Mouse (Mus musculus): ENCODE data around the gene Gm42791.
A peak's percentile ranks its signal among the peaks of the same experiment; 100 is the strongest.

Gm42791 gene

DNA sequence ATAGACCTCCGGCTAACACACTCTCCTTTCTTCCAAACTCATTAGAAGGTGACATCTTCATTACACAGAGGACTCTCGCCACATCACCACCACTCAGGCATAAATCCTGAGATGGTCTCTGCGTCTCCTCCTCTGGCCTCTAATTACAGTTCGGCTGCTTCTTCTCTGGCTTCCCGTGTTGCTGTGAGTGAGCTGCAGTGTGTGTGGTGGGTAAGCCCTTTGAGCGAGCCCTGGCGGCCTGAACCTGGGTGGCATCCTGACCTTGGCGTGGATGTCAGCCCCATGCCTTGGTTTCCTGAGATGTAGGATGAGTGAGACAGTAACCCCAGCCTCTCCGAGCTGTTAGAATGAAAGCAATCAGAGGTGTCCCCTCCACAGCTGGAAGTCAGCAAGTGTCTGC is 46.4 kb downstream of the Gm42791 start:
- no peak for DNase-seq

DNA sequence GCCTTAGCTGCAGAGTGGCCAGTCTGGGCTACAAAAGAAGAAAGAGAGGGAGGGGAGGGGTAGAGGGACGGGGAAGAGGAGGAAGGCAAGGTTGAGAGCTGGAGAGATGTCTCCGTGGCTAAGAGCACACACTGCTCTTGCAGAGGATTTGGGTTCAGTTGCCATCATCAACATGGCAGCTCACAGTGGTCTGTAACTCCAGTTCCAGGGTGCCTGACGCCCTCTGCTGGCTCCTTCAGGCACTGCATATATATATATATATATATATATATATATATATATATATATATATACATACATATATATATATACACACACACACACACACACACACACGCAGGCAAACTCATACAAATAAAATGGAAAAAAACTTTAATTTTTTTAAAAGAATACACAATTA is 47.5 kb downstream of the Gm42791 start:
- no peak for DNase-seq

DNA sequence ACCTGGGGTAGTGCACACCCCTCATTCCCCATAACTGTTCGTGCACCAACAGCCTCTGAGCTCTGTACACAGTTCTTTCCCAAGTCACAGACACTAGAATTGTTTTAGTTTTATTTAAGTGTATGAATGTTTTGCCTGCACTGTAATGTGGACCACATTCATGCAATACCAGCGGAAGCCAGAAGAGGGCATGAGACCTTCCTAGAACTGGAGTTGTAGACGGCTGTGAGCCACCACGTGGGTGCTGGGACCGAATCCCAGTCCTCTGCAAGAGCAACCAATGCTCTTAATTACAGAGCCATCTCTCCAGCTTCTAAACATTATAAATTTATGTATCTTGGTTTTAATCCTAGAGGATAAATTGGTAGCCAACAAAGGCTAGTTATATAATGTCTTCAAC is 48.2 kb downstream of the Gm42791 start:
- peak; percentile 40 to 41 for DNase-seq

DNA sequence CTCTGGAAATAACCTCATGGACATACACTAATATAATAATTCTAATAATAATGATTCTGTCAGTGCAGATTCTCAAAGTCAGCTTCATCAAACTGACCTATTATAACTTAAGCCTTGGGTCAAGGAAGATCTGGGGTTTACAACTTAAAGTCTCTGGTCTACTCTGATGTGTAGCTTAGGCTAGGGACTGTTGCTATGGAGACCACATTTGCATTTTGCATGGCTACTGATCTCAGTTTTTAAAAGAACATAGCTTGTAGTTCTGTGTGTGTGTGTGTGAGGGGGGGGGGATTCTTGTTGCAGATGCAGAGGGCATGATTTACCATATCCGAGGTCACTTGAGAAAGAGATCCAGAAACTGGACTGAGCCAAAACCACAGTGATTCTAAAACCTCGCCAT is 49.2 kb downstream of the Gm42791 start:
- no peak for DNase-seq

DNA sequence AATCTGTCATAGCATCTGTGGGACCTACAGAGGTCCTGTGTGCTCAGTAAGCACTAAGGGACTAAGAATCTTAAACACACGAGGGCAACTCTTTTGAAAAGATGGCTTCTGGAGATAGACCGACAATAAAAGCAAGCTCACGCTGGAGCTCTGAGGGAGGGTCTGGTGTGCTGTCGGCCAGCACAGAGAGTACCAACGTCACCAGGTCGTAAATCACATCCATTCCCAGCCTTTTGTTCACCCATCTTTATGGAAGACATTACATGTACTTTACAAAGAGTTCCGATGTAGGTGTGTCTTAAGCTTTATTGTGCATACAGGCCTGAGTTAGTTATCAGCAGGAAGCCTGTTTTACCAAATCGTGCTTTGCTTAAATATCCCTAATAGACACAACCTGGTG is 50.9 kb downstream of the Gm42791 start:
- no peak for DNase-seq

DNA sequence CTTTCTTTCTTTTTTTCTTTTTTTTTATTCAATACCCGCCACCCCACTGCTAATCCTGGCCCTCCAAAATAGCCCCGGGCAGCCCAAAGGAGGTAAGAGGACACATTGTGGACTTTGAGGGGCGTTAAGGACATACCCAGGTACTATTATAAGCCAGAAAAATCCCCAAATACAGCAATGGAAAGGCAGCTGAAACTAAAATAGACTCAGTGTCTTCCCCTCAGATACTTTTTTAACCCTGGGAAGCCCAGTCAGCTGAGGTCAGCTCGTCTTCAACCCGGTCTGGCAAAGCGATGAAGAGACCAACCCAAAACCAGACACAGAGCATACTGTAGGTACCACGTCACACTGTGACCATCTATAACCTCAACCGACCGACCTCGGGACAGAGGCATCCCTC is 51.5 kb downstream of the Gm42791 start:
- no peak for DNase-seq

DNA sequence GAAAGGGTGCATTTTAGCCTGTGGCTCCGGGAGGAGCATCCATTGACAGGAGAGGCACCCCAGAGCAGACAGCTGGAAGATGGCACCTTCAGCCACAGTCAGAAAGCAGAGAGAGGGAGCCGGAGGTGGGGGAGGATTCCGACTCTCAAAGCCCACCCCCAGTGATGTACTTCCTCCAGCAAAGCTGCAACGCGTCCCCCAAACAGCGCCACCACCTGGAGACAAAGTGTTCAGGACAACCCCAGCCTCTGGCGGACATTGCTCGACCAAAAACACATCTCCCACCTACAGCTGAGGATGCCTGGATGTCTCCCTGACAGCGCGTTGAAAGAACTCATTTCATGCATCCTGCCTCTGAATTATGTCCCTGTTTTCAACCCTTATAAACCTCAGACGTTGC is 52.0 kb downstream of the Gm42791 start:
- DNase-seq = no peak

DNA sequence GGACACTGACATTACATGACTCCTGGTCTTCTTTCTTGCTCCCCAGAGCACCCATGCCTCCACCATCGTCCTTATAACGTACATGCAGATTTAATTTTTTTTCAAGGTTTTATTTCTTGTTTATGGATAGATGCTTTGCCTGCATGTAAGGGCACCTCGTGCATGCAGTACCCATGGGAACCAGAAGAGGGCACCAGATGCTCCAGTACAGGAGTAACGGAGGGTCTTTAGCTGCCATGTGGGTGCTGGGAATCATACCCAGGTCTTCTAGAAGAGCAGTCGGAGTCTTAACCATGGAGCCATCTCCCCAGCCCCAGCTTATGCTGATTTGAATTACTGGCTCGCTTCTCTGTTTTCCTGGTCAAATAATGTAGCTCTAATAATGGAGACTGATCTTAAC is 52.6 kb downstream of the Gm42791 start:
- no peak for DNase-seq

DNA sequence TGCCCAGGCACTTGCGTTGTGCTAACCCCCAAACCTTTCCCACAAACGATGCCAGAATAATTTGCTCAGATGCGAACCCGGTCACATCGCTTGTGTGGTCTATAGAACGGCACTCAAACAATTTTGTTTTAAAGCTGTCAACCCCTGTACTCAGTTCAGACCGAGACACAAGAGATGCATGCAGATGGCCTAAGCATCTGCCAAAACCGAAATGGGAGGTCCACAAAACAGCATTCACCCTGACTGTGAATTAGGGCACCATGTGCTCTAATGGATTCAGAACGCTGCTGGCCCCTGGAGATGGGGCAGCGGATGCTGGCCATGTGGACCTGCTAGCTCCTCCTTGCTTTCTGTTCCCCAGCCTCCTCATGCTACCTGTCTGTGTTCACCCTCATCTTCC is 53.1 kb downstream of the Gm42791 start:
- no peak for DNase-seq

DNA sequence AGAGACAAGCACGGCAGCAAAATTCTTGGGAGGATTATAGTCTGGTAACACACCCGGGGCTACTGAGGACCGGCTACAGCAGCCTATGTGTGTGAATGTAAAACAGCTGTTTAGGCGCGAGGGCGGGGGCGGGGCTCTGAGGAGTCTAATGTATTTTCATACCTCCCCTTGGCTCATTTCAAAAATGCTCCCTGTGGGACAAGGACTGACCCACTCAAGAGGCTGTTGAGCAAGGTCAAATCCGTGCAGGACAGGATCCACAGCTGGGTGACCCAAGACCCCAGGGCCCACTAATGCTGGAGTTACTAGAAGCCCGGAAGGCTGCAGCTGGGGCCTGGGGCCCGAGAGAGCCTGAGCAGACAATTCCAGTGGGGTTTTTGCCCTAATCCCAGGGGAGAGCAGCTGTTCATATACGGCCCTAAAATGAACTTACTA is 55.0 kb downstream of the Gm42791 start:
- DNase-seq = no peak

DNA sequence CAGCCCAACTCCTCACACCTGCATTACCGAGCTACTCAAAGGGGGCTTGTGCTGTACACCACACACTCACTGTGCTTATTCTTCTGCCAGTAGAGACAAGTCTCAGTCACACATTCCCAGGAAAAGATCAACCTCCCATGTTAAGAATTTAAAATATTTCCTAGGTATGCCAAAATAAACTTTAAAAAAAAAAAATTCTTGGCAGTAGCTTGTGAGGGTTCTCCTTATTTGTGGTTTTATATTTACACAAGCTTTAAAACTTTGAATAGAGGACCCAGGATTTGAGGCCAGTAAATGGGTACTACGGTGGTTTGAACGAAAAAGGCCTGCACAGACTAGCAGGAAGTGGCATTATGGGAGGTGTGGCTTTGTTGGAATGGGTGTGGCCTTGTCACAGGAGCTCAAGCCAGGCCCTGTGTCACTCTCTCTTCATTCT is 58.4 kb downstream of the Gm42791 start:
- DNase-seq = no peak

DNA sequence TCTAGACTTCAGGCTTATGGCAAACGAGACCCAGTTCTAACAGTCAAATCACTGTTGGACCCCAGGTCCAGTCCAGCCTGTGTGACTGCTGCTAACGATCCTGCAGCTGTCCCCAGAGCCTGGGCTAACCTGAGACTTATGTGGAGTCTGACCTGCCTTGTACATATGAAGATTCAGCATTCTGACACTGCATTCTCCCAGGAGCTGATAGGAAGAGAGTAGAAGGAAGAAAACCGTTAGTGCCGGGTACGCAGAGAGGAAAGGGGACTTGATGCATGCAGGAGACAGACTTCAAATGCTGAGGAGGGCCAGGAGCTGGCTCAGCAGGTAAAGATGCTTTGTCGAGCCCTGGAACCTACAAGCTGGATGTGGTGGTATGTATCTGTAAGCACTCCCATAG is 59.1 kb downstream of the Gm42791 start:
- no peak for DNase-seq

DNA sequence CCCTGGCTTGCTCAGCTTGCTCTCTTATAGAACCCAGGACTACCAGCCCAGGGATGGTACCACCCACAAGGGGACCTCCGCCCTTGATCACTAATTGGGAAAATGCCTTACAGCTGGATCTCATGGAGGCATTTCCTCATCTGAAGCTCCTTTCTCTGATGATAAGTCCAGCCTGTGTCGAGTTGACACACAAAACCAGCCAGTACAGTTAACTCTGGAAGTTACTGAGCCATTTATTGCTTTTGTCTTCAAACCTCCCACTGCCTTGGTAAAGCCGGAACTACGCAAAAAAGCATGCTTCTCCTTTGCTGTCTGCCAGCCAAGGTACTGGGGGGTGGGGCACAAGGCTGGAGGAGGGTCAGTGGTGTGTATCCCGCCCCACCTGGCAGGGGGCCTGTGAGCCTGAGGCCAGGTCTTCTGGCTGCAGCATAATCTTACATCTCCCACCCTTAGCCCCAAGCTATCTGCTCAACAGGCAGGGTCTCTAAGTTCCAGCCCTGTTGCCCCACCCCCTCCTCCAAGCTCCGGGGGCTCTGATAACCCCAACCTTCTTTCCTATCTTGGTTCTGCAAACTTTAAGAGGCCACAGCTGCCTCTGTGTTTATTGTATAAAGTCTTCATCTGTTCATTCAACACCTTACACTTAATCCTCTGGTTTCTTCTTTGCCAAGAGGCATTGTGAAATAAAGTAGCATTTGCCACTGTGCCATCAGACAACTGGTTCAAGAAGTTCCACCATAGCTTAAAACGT is 59.7 kb downstream of the Gm42791 start:
- DNase-seq = no peak

DNA sequence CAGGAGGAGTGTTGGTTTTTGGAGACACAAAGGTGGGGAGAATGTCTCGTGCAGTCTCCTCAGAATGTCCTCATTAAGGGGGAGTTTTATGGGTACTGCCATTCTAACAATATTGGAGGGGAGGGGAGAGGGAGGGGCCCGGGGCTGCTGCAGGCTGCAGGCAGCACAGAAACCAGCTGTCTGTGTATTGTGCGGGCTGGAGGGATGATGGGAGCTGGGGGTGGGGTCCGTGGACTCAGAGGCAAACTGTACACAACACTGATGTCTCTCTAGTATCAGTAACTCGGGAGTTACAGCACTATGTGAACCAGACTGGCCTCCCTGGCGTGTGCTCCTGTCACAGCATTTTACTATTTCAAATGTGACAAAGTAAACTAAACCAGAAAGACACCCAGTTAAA is 60.5 kb downstream of the Gm42791 start:
- no peak for DNase-seq

DNA sequence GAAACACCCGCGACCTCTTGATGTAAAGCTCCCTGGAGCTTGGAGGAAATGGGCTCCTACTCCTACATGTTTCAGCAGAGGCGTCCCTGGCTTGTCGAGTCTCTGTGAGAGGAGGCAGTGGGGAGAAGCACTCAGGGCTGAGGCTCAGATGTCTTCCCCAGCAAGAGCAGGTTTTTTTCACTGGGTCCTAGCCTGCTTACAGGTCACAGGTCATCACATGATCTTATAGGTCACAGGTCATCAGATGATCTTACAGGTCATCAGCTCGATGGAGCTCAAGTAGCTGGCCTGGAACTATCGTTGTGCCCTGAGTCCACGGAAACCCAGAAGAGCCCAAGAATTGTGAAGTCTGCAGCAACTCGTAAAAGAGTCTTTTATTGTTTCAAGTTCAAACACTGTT is 61.2 kb downstream of the Gm42791 start:
- DNase-seq = no peak

DNA sequence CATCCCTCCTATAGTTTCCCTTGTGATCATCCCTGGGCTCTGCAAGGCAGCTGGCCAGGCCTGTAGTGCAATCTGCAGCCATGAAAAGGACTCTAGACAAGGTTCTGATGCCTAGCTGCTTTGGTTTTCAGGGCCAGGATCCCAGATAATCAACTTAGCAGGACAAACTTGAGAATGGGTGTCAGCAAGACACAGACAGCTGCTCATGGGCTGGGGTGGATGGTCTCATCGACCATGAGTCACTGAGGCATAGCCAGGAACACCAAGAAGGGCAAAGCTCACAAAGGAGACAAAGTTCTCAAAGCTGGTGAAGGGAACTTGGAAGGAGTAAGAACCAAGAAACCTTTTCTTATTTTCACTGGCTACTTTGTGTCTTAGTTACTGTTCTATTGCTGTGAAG is 63.6 kb downstream of the Gm42791 start:
- DNase-seq = no peak

DNA sequence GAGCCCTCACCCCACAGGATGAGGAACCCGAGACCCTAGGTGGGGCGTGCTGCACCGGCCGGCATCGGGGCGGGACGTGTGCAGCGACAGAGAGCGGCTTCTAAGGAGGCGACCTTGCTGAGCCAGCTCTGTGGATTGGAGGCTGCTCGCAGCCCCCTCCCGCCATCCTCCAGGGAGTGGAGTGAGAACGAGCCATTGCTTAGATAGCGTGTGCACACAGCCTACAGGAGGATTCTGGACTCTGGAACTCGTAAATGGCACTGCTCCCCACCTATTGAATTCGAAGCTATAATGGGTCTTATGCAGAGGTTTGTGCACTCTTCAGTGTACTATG is 65.9 kb downstream of the Gm42791 start, which contains the start of gene Katnal1:
TSS of gene Katnal1 (minus strand) at position 205 of the 334 bp plus-strand sequence.
- no peak for DNase-seq

DNA sequence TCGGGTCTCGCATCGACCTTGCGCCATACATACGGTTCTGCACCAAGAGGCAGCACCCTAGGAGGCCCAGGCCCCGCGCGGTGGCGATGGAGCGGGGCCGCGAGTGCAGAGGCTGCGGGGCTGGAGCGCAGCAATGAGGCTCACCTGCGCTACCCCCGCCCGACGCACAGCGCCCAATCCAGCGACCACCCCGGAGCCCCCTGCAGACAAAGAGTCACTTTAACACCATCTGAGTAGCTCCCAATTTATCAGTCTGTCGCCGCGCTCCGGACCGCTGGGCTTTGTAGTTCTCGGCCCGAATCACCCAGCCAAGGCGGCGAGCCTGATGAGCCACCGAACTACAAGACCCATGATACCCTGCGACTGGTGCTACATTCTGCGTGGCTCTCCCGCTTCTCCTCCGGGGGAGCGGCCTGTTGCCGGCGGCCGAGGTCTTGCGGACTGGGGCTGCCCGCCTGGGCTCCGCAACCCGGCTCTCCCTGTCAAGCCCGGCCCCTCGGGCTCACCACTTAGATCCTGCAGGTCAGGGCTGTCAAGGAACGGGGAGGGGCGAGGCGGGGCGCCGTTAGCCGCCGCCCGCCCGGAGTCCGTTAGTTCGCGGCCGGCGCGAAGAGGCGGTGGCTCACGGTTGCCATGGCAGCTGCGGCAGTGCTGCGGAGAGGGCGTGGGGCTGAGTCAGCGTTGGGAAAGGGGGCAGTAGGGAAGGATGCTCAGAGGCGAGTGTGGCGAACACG is 66.4 kb downstream of the Gm42791 start:
- DNase-seq = peak; percentile 91 to 93

DNA sequence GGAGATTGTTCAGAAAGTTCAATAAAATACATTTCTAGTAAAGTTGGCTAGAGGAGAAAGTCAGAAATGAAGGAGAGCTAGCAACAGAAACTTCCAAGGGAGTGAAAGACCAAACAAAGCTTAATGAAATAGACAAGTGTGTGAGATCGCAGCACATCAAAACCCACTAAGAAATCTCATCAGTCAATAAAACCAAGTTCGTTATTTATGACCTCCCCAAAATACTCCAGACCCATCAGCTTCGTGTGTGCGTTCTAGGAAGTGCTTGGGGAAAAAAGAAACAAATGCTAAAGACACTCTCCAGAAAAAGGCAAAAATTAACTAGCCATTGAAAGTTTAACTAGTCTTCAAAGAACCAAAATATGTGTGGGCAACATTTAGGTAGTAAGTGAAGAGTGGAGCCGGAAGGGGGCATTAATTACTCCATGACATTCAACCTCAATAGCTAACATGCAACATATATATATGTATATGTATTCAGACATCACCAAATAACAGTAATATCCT is 67.2 kb downstream of the Gm42791 start:
- no peak for DNase-seq

DNA sequence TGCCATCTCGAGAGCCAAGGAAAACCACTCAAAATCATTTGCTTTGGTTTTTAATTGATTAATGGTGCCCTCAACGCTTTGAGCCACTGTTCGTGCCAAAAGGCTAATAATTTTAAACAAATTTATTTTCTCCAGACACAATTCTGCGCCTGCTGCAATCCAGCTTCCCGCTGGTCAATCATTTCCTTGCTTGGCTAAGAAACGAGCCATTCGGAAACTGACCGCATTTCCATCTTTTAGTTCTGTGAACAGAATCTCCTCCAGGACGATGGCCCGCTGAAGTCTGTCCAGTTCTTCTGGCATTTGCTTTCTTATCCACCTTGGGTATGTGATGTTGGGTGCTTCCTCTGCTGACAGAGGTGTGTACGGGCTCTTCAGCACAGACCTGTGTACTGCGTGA is 70.4 kb downstream of the Gm42791 start:
- no peak for DNase-seq

DNA sequence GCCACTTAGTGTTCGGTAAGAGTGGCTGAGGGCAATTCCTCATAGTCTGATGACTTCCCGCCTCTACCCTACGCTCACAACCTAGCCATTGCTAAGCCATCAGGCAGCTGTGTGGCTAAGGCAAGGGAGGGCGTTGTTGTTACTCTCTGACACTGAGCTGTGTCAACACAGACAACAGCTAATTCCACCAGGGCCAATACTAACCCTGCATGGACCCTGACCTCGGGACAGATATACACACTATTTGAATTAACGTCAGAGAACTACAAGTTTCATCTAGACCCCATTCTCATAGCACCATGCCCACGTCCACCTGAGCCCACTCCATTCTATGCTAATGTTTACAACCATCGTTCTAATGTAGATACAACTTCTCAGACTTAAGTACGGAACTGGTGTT is 70.9 kb downstream of the Gm42791 start:
- DNase-seq = no peak

DNA sequence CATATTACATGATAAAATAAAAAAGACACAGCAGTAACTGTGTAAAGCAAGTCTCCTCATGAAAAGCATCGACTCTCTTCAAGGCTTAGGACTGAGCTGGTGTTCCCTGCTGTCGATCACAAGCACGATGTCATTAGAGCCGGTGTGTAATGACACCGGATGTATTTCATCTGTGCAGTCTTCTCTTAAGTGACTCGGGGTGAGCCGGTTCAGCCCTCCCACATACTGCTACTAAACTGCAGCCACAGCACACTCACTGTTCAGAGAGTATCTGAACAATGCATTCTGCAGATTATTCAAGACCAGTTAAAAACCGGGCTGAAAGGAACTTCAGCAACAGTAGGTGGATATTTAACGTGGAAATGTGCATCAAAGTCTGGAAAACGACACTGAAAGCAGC is 71.5 kb downstream of the Gm42791 start:
- DNase-seq = no peak

DNA sequence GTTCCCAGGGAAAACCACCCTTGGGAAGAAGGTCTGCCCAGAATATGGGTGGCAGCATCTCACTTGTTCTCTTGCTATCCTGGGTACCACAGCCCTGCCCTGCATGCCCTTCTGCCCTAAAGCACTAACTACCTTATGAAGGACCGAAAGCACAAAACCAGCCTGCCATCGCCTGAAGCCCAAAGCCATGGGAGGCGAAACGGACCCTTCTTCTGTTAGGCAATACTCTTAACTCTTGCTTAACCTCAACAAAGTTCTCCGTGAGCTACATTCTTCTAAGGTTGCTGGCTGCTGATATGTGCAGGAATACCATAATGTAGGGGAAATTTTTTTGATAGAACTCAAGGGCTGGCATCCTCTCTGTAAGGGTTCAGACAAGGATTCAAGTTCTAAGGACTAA is 72.2 kb downstream of the Gm42791 start:
- DNase-seq = no peak

DNA sequence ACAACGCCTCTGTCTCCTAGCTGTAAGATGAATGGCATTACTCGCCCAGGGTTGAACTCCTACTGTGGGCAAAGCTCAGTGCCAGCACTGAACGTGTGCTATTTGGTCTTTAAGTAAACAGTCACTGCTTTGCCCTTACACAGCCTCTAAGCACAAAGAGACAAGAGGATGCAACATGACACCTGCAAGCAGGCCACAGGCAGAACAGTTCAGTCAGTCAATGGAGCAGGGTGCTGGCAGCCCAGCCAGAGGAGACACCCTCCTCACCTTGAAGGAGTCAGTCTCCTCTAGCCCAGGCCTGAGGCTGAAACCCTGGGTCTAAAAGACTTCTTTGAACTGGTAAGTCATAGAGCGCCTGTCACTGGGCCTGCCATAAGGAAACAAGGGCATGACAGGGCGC is 76.9 kb downstream of the Gm42791 start:
- no peak for DNase-seq

Data from cerebellum, postnatal 36 days (tissue).